Mouse (Mus musculus) liver (tissue): Measurements from ENCODE around the gene Mpped2.

ENCODE experiments used
- DNase-seq: peaks from one replicate; pipeline ENCODE4 v3.0.0-alpha.2; 2020; ENCODE audit warnings: mixed read lengths

Mpped2 gene

GRCm38 (mm10) chr2:106860856-106861679 lies 168.0 kb downstream of the Mpped2 start:
- no peak for DNase-seq

DNA sequence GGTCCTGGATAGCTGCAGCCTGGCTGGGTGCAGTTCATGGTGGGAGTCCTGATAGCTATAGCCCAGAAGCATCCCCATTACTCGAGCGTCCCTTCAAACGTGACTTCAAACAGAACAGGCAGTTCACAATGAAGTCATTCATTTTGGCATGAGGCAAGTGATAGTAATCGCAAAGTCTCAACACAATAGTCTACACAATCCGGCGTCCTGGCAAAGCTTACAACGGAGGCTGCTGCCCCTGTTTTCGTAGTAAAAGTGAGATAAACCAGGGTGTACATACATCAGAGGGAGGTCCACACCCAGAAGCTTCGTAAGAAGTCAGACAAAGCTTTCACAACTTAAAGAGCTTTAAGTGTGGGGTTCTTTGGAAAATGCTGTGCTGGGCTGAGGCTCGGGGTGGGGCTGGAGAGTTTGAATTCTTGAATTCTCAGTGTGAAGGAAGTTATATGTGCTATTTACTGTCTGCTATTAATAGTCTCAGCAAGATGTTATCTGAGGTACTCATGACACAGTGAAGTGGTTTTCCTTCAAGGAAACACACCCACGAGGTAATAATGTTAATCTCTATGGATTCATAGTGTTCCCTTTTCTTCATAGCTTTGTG lies 170.1 kb downstream of the Mpped2 start:
- no peak for DNase-seq

GRCm38 (mm10) chr2:106865148-106865786 lies 172.2 kb downstream of the Mpped2 start:
- DNase-seq: no peak

DNA sequence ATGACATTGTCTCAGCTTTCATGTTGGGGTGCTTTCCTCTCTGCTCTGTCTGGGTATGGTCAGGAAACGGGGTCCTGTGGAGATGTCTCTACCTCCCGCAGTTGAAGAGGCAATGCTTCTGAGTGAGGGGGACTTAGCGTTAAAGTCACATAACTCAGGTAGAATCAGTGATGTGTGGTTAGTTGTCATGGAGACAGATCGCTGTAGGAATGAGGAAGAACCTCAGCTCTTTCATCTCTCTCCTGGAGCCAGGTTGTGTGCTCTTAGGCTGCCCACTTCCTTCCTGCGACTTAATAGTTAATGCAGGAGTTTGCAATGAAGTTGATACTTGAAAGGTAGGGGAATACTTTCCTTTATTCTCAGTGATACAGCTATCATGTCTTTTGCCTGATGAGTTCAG lies 173.2 kb downstream of the Mpped2 start:
- DNase-seq: no peak

DNA sequence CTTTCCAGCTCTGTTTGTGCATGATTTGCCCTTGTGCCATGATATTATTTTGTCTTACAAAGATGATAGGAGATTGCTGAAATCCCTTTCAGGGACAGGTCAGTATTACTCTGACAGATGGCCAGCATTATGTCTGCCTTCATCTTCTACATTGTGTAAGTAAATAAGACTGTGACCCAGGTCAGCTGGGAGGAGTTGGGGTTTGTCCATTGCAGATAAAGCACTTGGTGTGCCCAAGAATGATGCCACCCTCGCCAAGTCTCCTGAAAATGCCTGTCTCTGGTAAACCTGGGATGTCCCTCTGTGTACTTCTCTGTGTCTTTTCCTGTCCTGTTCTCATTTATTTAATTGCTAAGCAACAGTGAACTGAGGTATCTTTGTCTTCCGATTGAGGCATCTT lies 177.8 kb downstream of the Mpped2 start:
- no peak for DNase-seq

- DNase-seq: no peak
These were observed 180.1 kb downstream of the Mpped2 start for GRCm38 (mm10) chr2:106873166-106873565.

DNA sequence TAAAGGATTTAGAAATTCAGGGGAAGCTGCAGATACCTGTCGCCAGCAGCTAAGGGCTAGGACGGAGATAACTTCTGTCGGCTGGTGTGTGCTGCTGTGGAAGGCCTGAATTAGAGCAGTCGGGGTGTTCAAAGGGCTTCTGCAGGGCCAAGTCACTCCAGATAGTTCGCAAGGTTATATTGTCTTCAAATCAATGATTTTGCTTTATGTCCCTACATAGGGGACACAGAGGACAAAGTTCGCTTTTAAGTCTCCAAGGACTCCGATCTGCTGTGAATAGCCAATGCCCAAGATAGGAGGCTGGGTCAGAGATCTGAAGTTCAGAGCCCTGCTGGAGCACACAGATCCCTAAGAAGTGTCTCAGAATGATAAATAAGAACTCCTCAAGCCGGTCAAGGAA lies 190.3 kb downstream of the Mpped2 start:
- no peak for DNase-seq

DNA sequence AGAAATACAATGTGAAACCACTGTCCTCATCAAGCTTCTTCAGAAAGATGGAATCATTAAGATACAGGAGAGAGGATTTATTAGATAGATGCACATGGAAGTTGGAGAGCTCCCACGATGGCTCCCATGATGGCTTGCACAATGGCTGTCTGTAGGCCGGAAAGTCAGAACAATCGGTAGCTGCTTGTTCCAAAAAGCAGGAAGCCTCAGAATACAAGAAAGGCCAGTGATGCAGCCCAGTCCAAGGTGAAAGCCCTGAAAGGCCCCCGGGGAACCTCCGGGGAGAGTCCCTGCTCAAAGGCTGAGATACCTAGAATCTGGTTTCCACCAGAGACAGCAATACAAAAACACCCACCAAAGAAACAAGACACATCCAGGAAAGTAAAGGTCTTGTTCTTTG lies 195.1 kb downstream of the Mpped2 start:
- DNase-seq: no peak

- peak; percentile 17 for DNase-seq
These were observed 196.4 kb downstream of the Mpped2 start for GRCm38 (mm10) chr2:106889297-106890000.

- DNase-seq: no peak
These were observed 200.3 kb downstream of the Mpped2 start for GRCm38 (mm10) chr2:106893376-106893775.

DNA sequence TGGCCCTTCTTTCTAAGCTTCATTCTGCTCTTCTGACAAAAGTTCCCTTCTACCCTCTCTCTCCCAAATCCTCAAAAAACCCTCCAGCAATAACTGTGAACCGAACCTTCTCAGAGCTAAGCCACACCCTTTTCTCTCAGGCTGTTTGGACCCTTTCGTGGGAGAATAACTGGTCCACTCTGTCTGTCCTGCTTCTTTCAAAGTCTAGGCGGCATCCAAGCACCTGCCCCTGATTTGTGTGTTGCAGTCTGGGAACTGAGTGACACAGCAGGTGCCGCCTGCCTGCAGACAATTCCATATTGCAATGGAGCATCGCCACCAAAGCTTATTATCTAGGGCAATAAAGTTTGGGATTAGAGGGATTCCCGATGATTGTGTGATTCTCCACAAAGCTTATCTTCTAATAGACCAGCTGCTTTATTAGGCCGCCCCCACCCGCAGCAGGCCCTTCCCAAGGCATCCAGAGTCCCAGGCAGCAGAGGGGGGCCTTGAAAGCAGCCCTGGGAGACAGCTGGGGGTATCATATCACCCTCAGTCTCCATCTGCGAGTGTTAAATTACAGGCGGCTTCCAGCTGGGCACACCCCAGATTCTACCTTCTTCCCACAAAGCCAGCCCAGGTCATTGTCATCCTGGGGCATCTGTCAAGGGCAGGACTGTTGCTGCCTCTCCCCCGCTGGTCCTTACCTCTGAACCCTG lies 202.4 kb downstream of the Mpped2 start:
- no peak for DNase-seq

GRCm38 (mm10) chr2:106896024-106896384 lies 202.9 kb downstream of the Mpped2 start:
- DNase-seq: no peak

DNA sequence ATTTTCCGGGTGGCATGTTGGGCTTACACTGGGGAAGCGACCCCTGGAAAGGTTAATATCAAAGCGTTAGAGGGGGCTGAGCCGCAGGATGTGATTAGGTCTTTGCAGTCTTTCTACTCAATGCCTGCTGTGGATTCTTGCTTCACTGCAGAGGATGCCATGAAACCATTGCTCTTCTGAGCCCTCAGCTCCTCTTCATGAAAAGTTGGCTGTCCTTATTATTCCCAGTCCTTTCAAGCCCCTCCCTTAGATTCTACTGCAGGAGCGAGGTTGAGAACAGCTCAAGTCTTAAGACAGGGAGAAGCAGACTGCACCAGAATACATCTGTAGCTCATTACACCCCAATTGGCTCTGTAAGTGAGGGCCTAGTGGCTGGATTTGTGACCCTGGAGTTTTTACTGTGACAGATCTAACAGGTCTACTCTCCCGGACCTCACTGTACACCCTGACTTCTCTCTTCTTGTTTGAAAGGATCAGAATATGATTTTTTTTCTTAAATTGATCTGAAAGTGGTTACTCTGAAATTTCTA lies 218.9 kb downstream of the Mpped2 start:
- no peak for DNase-seq
